Mouse (Mus musculus): Measurements from ENCODE around the gene Il17rc. TPM values are rescaled to one million over a fixed set of nuclear protein-coding genes. Genes with fewer than 3 reads are reported as not detected.

Gene Il17rc
- total RNA-seq, 2 experiments from 2014 or later = 9.5 to 11.0 TPM

- DNase-seq (ENCODE audit: low spot score in 2 of 2) = peak in 1 of 2 experiments; percentile 28
Observed at GRCm38 (mm10) chr6:113451839-113452238, 19.4 kb upstream of the Il17rc start.

GRCm38 (mm10) chr6:113455007-113455406 is 16.2 kb upstream of the Il17rc start:
- DNase-seq (ENCODE audit: low spot score in 2 of 2) = no peak

DNA sequence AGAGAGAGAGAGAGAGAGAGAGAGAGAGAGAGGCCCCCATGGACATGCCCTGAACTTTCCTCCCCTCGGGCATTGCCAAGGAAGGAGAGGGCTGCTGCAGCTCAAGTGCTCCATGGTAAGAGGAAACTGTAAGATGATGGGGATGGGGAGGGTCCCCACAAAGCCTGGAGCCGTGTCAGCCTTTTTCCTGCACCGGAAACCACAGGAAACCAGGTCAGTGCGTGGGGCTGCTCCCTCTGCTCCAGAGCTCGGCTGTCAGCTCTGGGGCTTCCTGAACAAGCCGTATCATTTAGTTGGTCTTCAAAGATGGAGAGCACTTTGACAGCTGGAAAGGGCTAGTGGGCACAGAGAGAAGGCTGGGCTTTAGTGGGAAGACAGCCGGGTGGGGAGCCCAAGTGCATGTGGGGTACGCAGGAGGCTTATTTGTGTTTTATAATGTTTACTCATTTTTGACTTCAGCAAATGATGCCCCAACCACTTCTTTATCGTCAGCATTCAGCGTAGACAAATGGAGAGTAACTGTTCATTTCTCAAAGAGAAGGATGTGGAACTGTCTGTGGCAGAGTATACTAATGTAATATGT is 13.2 kb upstream of the Il17rc start, which contains the start of gene Il17re:
TSS of gene Il17re (plus strand) at position 533 of the 583 bp plus-strand sequence.
- no peak for DNase-seq (ENCODE audit: low spot score in 2 of 2)

DNA sequence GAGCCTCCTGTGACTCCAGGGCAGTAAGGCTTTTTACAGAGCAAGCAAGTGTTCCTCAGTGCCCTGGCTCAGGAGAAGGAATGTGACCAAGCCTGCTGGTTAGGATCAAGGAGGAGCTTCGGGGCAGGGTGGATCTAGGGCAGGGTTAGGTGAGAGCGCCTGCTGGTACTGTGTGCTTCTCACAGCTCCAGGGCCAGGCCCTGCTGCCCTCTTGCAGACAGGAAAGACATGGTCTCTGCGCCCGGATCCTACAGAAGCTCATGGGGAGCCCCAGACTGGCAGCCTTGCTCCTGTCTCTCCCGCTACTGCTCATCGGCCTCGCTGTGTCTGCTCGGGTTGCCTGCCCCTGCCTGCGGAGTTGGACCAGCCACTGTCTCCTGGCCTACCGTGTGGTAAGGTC is 12.6 kb upstream of the Il17rc start:
- DNase-seq (ENCODE audit: low spot score in 2 of 2) = no peak

- DNase-seq (ENCODE audit: low spot score in 2 of 2) = no peak
Observed at GRCm38 (mm10) chr6:113464040-113464439, 7.2 kb upstream of the Il17rc start.

DNA sequence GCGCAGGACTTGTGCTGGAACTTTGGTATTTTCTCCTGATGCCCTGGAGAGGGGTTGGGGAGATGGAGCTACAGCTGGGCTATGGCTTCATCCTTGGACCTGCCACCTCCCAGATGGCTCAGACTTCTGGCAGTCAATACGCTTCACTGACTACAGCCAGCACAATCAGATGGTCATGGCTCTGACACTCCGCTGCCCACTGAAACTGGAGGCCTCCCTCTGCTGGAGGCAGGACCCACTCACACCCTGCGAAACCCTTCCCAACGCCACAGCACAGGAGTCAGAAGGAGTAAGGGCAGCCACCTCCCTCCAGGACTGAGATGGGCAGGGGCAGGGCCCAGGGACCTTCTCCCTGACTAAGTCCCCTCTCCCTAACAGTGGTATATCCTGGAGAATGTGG is 5.6 kb upstream of the Il17rc start:
- peak in 1 of 2 experiments; percentile 33 for DNase-seq (ENCODE audit: low spot score in 2 of 2)

- no peak for DNase-seq (ENCODE audit: low spot score in 2 of 2)
Observed at GRCm38 (mm10) chr6:113468512-113468911, 2.7 kb upstream of the Il17rc start.

DNA sequence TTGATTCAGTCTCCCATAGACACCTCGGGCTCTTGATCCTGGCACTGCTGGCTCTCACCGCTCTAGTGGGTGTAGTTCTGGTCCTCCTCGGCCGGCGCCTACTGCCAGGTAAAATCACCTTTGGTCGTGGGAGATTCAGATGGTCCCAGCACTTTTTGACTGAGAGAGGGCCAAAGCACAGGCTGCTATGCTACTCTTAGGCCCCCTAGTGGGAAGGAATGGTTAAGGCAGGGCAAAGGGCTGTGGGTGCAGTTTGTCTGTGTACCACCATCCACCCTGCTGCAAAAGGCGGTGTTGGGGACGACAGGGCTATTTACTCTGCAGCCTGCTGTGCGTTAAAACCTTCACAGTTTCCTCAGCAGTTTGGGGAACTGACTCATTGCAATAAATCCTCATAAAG is 2.2 kb upstream of the Il17rc start:
- peak in 1 of 2 experiments; percentile 67 for DNase-seq (ENCODE audit: low spot score in 2 of 2)

DNA sequence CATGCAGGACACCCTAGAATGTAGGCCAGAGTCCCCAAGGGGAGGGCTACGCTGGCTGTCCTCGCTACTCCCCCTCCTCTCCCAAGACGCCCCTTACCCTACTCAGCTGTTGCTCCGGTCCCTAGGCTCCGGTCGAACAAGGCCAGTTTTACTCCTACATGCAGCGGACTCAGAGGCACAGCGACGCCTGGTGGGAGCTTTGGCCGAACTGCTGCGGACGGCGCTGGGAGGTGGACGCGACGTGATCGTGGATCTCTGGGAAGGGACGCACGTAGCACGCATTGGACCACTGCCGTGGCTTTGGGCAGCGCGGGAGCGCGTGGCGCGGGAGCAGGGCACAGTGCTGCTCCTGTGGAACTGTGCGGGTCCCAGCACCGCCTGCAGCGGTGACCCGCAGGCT is 1.8 kb upstream of the Il17rc start:
- peak; percentile 67 to 79 for DNase-seq (ENCODE audit: low spot score in 2 of 2)

DNA sequence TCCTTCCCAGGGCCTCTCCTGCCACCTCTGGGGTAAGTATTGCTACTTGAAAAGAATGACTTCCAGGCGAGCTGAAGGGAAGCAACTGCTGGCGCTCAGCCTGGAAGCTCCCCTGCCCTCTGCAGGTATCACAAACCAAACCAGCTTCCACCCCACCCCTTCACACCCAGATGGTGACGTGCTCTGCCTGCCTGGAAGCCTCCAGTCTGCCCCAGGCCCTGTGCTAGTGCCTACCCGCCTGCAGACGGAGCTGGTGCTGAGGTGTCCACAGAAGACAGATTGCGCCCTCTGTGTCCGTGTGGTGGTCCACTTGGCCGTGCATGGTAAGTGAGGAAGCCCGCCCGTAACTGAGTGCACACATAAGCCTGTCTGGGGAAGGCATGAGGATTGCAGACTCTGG is 834 bp downstream of the Il17rc start:
- DNase-seq (ENCODE audit: low spot score in 2 of 2) = no peak

DNA sequence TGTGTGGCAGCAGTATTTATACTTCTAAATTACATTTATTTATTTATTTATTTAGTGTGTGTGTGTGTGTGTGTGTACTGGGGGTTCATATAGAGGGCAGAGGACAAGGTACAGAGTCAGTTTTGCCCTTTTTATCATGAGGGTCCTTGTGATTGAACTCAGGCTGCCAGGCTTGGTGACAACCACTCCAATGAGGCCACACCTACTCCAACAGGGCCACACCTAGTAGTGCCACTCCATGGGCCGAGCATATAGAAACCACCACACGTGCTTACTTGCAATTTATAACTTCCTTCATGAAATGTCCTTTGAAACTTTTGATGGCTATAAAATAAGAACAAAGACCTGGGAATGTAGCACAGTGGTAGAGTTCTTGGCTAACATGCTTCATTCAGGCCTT is 2.0 kb downstream of the Il17rc start:
- no peak for DNase-seq (ENCODE audit: low spot score in 2 of 2)

DNA sequence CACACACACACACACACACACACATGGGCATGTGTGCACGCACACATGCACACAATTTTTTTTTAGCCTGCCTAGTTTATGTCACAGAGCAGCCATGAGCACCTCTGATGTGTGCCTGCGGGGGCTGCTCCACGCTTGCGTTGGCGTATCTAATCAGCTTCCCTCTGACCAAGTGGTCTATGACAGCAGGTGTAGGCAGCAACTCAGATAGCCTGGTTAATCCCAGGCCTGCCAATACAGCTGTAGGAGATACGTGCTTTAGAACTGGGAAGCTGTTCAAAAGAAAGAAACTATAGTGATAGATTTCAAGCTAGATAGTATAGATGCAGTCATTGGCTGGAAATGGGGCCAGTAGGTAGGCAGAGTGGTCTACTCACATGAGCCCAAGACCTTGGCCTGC is 2.5 kb downstream of the Il17rc start:
- DNase-seq (ENCODE audit: low spot score in 2 of 2) = no peak

DNA sequence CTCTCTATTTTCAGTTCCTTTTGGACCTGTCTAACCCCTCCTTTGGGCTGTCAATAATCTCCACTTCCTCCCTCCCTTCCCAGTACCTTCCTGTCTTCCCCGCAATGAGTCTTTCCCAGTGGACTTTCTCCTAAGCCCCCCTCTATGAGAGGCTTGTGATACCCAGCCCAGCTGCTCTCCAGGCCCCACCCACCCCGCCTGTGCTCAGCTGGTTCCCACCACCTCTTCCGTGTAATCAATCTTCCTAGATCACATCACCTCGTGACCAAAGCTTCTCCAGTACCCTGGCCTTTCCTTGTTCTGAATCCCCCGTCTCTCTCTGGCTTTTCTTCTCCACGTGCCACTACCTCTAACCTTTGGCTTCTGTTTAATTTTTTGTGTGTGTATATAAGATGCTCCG is 6.1 kb downstream of the Il17rc start:
- DNase-seq (ENCODE audit: low spot score in 2 of 2) = no peak

- DNase-seq (ENCODE audit: low spot score in 2 of 2) = no peak
Observed at GRCm38 (mm10) chr6:113478906-113479305, 7.7 kb downstream of the Il17rc start.

GRCm38 (mm10) chr6:113480555-113481373 is 9.5 kb downstream of the Il17rc start:
- no peak for DNase-seq (ENCODE audit: low spot score in 2 of 2)

- no peak for DNase-seq (ENCODE audit: low spot score in 2 of 2)
Observed at GRCm38 (mm10) chr6:113482477-113483099, 11.4 kb downstream of the Il17rc start.

DNA sequence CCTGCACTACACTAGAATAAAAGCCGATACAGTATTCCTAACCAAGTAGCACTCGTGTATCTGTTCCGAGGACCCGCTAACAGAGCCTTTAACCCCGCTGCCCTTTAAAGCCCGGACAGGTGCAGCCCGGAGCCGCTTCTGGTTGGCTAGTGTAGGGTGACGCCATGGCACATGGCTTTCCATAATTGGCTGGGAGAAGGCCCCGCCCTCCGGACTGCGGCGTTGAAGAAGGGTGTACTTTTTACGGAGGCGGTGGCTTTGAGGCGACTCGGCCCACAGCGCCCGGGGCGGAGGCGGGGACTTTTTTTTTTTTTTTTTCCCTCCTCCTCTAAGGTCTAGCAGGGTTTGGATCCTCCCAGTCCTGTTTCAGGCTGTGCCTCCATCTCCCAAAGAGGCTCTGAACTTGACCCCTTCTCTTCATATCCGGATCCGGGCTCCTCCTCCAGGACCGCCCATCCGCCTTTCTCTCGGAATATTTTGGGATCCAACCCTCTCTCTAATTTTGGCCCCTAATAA is 11.9 kb downstream of the Il17rc start, which contains the start of gene Creld1:
TSS of gene Creld1 (plus strand) at position 198 of the 516 bp plus-strand sequence.
- peak; percentile 72 to 91 for DNase-seq (ENCODE audit: low spot score in 2 of 2)

DNA sequence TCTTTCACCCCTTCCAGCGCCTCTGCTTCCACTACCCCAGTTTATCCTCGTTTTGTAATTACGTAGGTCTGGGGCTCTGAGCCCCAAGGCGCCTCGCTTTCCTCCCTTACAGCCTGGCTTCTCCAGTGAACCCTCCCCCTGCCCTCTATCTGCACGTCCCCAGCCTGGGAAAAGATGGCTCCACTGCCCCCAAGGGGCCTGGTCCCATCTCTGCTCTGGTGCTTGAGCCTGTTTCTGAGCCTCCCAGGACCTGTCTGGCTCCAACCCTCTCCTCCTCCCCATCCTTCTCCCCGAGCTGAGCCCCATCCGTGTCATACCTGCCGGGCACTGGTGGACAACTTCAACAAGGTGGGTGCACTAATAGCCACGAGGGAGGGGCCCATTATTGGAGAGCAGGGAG is 12.5 kb downstream of the Il17rc start:
- no peak for DNase-seq (ENCODE audit: low spot score in 2 of 2)

DNA sequence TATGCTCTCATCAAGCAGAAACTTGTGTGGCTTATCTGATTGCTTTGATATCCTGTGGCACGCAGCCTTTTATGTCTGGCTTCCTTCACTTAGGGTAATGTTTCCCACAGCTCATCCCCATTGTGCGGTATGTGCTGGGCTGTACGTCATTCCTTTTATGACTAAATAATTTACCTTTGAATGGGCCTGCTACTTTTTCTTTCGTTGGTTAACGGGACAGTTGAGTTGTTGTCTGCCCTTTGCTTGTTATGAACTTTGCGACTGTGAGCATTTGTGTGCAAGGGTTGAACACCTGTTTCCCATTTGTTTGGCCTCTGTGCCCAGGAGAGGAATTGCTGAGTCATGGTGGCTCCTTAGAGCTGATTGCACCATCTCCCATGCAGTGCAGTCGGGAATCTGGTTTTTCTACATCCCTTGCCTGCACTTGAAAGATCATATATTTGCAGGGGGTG is 15.9 kb downstream of the Il17rc start:
- DNase-seq (ENCODE audit: low spot score in 2 of 2) = no peak

- DNase-seq (ENCODE audit: low spot score in 2 of 2) = no peak
Observed at GRCm38 (mm10) chr6:113489410-113489809, 18.2 kb downstream of the Il17rc start.

DNA sequence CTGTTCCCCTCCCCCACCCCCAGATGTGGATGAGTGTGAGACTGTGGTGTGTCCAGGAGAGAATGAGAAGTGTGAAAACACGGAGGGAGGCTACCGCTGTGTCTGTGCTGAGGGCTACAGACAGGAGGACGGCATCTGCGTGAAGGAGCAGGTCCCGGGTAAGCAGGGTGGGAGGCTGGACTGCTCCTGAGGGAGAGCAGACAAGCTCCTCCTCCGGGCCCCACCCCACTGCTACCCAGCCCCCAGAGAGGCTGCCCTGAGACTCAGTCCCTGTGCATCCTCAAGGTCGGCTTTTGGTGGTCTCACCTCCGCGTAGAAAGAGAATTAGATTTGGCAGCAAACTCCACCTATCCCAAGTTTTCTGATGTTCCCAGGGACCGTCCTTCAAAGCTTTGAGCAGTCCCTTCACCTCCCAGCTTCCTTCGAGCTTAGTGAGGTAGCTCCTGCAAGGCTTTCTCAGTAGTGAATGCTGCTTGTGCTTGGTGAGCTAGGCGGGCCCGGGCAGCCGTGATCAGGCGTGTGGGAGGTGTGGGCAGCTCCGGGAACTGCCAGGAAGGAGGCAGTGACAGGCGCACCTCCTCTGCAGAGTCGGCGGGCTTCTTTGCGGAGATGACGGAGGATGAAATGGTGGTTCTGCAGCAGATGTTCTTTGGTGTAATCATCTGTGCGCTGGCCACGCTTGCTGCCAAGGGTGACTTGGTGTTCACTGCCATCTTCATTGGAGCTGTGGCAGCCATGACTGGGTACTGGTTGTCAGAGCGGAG is 21.1 kb downstream of the Il17rc start:
- DNase-seq (ENCODE audit: low spot score in 2 of 2) = no peak
